Mouse (Mus musculus): ENCODE results near the gene Sprtn. TPM values are rescaled to one million over a fixed set of nuclear protein-coding genes. Genes with fewer than 3 reads are reported as not detected.

Gene Sprtn
- polyA plus RNA-seq, 1 experiment from 2014 or later: 7.9 TPM

- ATAC-seq (replicated peaks; ENCODE audit: low FRiP score, low TSS enrichment, low read depth) (no peak), DNase-seq (ENCODE audit: low spot score) (no peak)
- no peak overlapping the region for H3K9ac ChIP-seq (ENCODE audit: low read length)
- WGBS: 83% methylated on average over 11 of the region's 11 CpGs
- no peaks in the 10 kb centered on the region for H3K27me3 ChIP-seq (replicated peaks; ENCODE audit: control insufficient read depth, insufficient read depth, low read length)
- H3K36me3 ChIP-seq (ENCODE audit: control insufficient read depth, insufficient read depth, low read length): no peaks in the 10 kb centered on the region
- H3K9me3 ChIP-seq (ENCODE audit: control insufficient read depth, low read length): no peaks in the 10 kb centered on the region
- peaks cover 16% of the 10 kb centered on the region; the same call in 1 of the 2 replicates for H3K4me1 ChIP-seq (replicated peaks; ENCODE audit: control insufficient read depth, insufficient read depth, low read length)
- no peak overlapping the region for H3K4me3 ChIP-seq (ENCODE audit: low read depth, low read length)
- H3K27ac ChIP-seq (ENCODE audit: low read depth): no peak overlapping the region
- H3K4me2 ChIP-seq (ENCODE audit: low read length): no peak overlapping the region
These were observed 31.3 kb downstream of the Sprtn start for GRCm38 (mm10) chr8:124929006-124929405.

DNA sequence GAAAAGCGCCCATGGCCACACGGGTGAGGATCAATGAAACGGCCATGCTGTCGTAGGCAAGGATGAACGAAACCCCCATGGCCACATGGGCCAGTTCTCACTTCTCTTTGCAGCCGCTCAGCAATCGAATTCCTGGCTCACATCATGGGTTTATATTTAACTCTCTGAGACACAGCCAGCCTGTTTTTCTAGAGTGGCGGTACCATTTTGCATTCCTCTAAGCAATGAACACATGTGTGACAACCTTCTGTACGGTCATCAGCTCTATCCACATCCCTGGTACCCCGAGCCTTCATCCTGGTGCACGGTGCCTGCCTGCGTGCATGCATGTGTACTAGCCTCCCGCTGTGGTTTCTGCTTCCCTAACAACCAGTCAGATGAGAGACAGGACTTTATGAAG is 32.4 kb downstream of the Sprtn start:
- H3K4me3 ChIP-seq (ENCODE audit: low read depth, low read length): no peak overlapping the region
- peaks cover 16% of the 10 kb centered on the region; the same call in 1 of the 2 replicates for H3K4me1 ChIP-seq (replicated peaks; ENCODE audit: control insufficient read depth, insufficient read depth, low read length)
- no peak overlapping the region for H3K27ac ChIP-seq (ENCODE audit: low read depth)
- no peaks in the 10 kb centered on the region for H3K36me3 ChIP-seq (ENCODE audit: control insufficient read depth, insufficient read depth, low read length)
- H3K4me2 ChIP-seq (ENCODE audit: low read length): no peak overlapping the region
- no peak overlapping the region for H3K9ac ChIP-seq (ENCODE audit: low read length)
- H3K9me3 ChIP-seq (ENCODE audit: control insufficient read depth, low read length): no peaks in the 10 kb centered on the region
- ATAC-seq (replicated peaks; ENCODE audit: low FRiP score, low TSS enrichment, low read depth): no peak
- WGBS: 86% methylated on average over 13 of the region's 13 CpGs
- DNase-seq (ENCODE audit: low spot score): no peak
- no peaks in the 10 kb centered on the region for H3K27me3 ChIP-seq (replicated peaks; ENCODE audit: control insufficient read depth, insufficient read depth, low read length)

GRCm38 (mm10) chr8:124930649-124931048 is 33.0 kb downstream of the Sprtn start:
- H3K27me3 ChIP-seq (replicated peaks; ENCODE audit: control insufficient read depth, insufficient read depth, low read length): no peaks in the 10 kb centered on the region
- no peaks in the 10 kb centered on the region for H3K36me3 ChIP-seq (ENCODE audit: control insufficient read depth, insufficient read depth, low read length)
- H3K9me3 ChIP-seq (ENCODE audit: control insufficient read depth, low read length): no peaks in the 10 kb centered on the region
- H3K4me3 ChIP-seq (ENCODE audit: low read depth, low read length): no peak overlapping the region
- peaks cover 12% of the 10 kb centered on the region; the same call in 1 of the 2 replicates for H3K4me1 ChIP-seq (replicated peaks; ENCODE audit: control insufficient read depth, insufficient read depth, low read length)
- ATAC-seq (replicated peaks; ENCODE audit: low FRiP score, low TSS enrichment, low read depth): no peak
- no peak overlapping the region for H3K9ac ChIP-seq (ENCODE audit: low read length)
- no peak for DNase-seq (ENCODE audit: low spot score)
- no peak overlapping the region for H3K27ac ChIP-seq (ENCODE audit: low read depth)
- H3K4me2 ChIP-seq (ENCODE audit: low read length): no peak overlapping the region
- 82% methylated on average over 4 of the region's 4 CpGs for WGBS

DNA sequence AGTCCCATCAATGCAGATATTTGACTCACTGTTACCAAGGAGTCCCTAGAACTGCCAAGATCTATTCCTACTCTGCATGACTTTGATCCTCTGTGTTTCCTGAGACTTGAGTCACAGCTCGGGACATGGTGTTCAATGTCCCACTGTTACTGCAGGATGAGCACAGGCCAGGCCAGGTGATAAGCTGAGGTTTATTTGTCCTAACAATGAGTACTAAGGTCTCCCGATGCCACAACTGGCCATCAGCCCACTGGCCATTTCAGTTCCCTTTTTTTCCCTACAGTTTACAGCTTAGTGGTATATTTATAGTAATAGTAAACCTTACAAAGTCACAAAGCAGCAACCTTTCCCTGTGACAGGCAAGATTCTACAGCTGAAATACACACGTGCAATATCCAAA is 34.7 kb downstream of the Sprtn start:
- DNase-seq (ENCODE audit: low spot score): no peak
- 83% methylated on average over 3 of the region's 3 CpGs for WGBS

GRCm38 (mm10) chr8:124935116-124935515 is 37.4 kb downstream of the Sprtn start:
- 91% methylated on average over 5 of the region's 5 CpGs for WGBS
- no peak overlapping the region for H3K4me3 ChIP-seq (ENCODE audit: low read depth, low read length)
- no peak for DNase-seq (ENCODE audit: low spot score)
- H3K36me3 ChIP-seq (ENCODE audit: control insufficient read depth, insufficient read depth, low read length): peaks cover 11% of the 10 kb centered on the region
- H3K4me1 ChIP-seq (replicated peaks; ENCODE audit: control insufficient read depth, insufficient read depth, low read length): no peaks in the 10 kb centered on the region
- H3K9ac ChIP-seq (ENCODE audit: low read length): no peak overlapping the region
- no peak for ATAC-seq (replicated peaks; ENCODE audit: low FRiP score, low TSS enrichment, low read depth)
- H3K27ac ChIP-seq (ENCODE audit: low read depth): no peak overlapping the region
- no peaks in the 10 kb centered on the region for H3K27me3 ChIP-seq (replicated peaks; ENCODE audit: control insufficient read depth, insufficient read depth, low read length)
- no peak overlapping the region for H3K4me2 ChIP-seq (ENCODE audit: low read length)
- H3K9me3 ChIP-seq (ENCODE audit: control insufficient read depth, low read length): no peaks in the 10 kb centered on the region

More for the DNA sequence above, 34.7 kb downstream of the Sprtn start:
- Histone ChIP-seq H3K9me3 (ENCODE audit: control insufficient read depth, low read length) (no peaks in the 10 kb centered on the region), H3K27me3 (replicated peaks; ENCODE audit: control insufficient read depth, insufficient read depth, low read length) (no peaks in the 10 kb centered on the region), H3K4me2 (ENCODE audit: low read length) (no peak overlapping the region), H3K4me3 (ENCODE audit: low read depth, low read length) (no peak overlapping the region), H3K36me3 (ENCODE audit: control insufficient read depth, insufficient read depth, low read length) (no peaks in the 10 kb centered on the region), H3K27ac (ENCODE audit: low read depth) (no peak overlapping the region), H3K9ac (ENCODE audit: low read length) (no peak overlapping the region), H3K4me1 (replicated peaks; ENCODE audit: control insufficient read depth, insufficient read depth, low read length) (no peaks in the 10 kb centered on the region)
- no peak for ATAC-seq (replicated peaks; ENCODE audit: low FRiP score, low TSS enrichment, low read depth)

DNA sequence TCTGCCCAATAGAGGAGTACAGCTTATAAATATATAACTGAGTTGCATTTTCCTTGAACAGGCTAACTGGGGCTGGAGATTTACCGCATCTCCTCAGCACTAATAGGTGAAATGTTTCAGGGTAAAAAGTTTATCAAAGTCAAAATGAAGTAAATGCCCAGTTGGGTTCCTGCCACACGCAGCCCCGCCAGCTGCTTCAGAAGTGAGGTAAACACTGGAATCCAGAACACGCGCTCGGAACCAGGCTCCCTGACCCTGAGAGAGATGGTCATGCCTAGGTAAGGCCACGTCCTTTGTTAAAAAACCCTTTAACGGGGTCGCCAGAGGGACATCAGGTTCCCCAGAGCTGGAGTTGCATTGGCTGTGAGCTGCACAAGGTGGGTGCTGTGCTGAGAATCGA is 39.0 kb downstream of the Sprtn start:
- Histone ChIP-seq H3K9ac (ENCODE audit: low read length) (no peak overlapping the region), H3K4me3 (ENCODE audit: low read depth, low read length) (no peak overlapping the region), H3K4me2 (ENCODE audit: low read length) (no peak overlapping the region), H3K4me1 (replicated peaks; ENCODE audit: control insufficient read depth, insufficient read depth, low read length) (no peaks in the 10 kb centered on the region), H3K36me3 (ENCODE audit: control insufficient read depth, insufficient read depth, low read length) (peaks cover 19% of the 10 kb centered on the region), H3K27ac (ENCODE audit: low read depth) (no peak overlapping the region), H3K9me3 (ENCODE audit: control insufficient read depth, low read length) (no peaks in the 10 kb centered on the region), H3K27me3 (replicated peaks; ENCODE audit: control insufficient read depth, insufficient read depth, low read length) (no peaks in the 10 kb centered on the region)
- WGBS: 96% methylated on average over 10 of the region's 10 CpGs
- ATAC-seq (replicated peaks; ENCODE audit: low FRiP score, low TSS enrichment, low read depth): no peak
- DNase-seq (ENCODE audit: low spot score): no peak

DNA sequence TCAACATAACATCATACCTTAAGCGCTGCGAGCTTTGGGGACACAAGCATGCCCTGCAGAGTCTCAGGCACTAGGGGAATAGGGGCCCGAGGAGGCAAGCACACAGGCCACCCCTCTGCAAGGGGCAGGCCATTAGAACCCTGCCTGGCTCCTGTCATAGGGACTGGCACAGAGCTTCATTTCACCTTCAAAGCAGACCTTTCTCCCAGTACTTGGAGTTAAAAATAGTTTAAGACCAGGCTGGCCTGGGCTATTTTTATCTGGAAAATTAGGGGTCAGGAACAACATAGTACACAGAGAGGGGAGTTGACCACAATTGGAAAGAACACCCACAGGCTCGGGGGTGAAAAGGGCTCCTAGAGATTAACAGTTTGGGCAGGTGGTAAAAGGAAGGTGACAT is 39.6 kb downstream of the Sprtn start:
- Histone ChIP-seq H3K36me3 (ENCODE audit: control insufficient read depth, insufficient read depth, low read length) (peaks cover 20% of the 10 kb centered on the region), H3K9me3 (ENCODE audit: control insufficient read depth, low read length) (no peaks in the 10 kb centered on the region), H3K27me3 (replicated peaks; ENCODE audit: control insufficient read depth, insufficient read depth, low read length) (no peaks in the 10 kb centered on the region), H3K4me1 (replicated peaks; ENCODE audit: control insufficient read depth, insufficient read depth, low read length) (no peaks in the 10 kb centered on the region), H3K4me3 (ENCODE audit: low read depth, low read length) (no peak overlapping the region), H3K9ac (ENCODE audit: low read length) (no peak overlapping the region), H3K27ac (ENCODE audit: low read depth) (no peak overlapping the region), H3K4me2 (ENCODE audit: low read length) (no peak overlapping the region)
- DNase-seq (ENCODE audit: low spot score) (no peak), ATAC-seq (replicated peaks; ENCODE audit: low FRiP score, low TSS enrichment, low read depth) (no peak)
- WGBS: 95% methylated on average over 4 of the region's 4 CpGs

DNA sequence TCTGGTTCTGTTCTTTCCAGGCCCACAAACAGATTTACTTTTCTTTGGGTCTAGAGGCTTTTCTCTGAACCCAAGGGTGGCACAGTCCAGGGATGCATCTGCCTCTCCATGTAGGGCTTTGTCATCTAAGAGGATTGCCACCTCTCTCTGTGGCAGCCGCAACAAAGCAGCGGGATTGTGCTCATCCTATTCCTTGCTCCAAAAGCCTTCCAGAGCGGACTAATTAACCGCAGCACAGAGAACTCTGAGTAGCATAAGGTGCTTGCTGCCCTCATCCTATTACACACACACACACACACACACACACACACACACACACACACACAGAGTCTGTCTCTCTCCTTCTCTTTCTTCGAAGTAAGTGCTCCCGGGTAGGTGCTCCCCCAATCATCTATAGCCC is 46.1 kb downstream of the Sprtn start:
- H3K9ac ChIP-seq (ENCODE audit: low read length): no peak overlapping the region
- no peak overlapping the region for H3K4me2 ChIP-seq (ENCODE audit: low read length)
- no peak overlapping the region for H3K27ac ChIP-seq (ENCODE audit: low read depth)
- no peak overlapping the region for H3K4me3 ChIP-seq (ENCODE audit: low read depth, low read length)
- no peak for ATAC-seq (replicated peaks; ENCODE audit: low FRiP score, low TSS enrichment, low read depth)
- H3K9me3 ChIP-seq (ENCODE audit: control insufficient read depth, low read length): no peaks in the 10 kb centered on the region
- DNase-seq (ENCODE audit: low spot score): no peak
- peaks cover 17% of the 10 kb centered on the region for H3K36me3 ChIP-seq (ENCODE audit: control insufficient read depth, insufficient read depth, low read length)
- 94% methylated on average over 6 of the region's 6 CpGs for WGBS
- H3K27me3 ChIP-seq (replicated peaks; ENCODE audit: control insufficient read depth, insufficient read depth, low read length): no peaks in the 10 kb centered on the region
- H3K4me1 ChIP-seq (replicated peaks; ENCODE audit: control insufficient read depth, insufficient read depth, low read length): peaks cover 19% of the 10 kb centered on the region

DNA sequence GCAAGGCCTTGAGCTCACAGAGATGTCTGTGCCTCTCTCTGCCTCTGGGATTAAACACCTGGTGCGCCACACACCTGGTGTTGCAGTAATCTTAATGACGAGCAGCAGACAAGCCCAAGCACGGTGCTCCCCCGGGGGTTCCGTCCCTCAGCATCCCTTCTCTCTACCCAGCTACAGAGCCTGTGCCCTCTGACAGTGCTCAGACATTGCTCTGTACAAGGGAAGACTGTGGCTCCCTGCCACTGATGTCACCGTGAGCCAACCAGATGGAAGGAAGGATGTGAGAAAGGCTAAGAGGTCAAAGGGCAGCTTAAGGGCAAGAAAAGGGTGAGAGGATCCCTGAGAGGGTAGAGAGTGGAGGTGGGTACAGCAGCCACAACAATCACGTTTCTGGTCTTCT is 46.7 kb downstream of the Sprtn start:
- WGBS: 58% methylated on average over 7 of the region's 7 CpGs
- DNase-seq (ENCODE audit: low spot score): no peak
- no peaks in the 10 kb centered on the region for H3K27me3 ChIP-seq (replicated peaks; ENCODE audit: control insufficient read depth, insufficient read depth, low read length)
- peaks cover 11% of the 10 kb centered on the region for H3K36me3 ChIP-seq (ENCODE audit: control insufficient read depth, insufficient read depth, low read length)
- ATAC-seq (replicated peaks; ENCODE audit: low FRiP score, low TSS enrichment, low read depth): no peak
- no peaks in the 10 kb centered on the region for H3K9me3 ChIP-seq (ENCODE audit: control insufficient read depth, low read length)
- no peak overlapping the region for H3K27ac ChIP-seq (ENCODE audit: low read depth)
- H3K4me3 ChIP-seq (ENCODE audit: low read depth, low read length): no peak overlapping the region
- H3K4me1 ChIP-seq (replicated peaks; ENCODE audit: control insufficient read depth, insufficient read depth, low read length): peaks cover 19% of the 10 kb centered on the region
- no peak overlapping the region for H3K4me2 ChIP-seq (ENCODE audit: low read length)
- H3K9ac ChIP-seq (ENCODE audit: low read length): no peak overlapping the region

All from intestine, embryonic 14.5 days (tissue).